Mouse (Mus musculus): ENCODE results near the gene Gns. TPM values are rescaled to one million over a fixed set of nuclear protein-coding genes. Genes with fewer than 3 reads are reported as not detected.
A peak's percentile ranks its signal among the peaks of the same experiment; 100 is the strongest.

The Gns gene
- total and polyA plus RNA-seq, 2 experiments from 2014 or later = 40.4 to 67.8 TPM

- peak overlapping the region; percentile 95 for H3K4me2 ChIP-seq (ENCODE audit: low read depth)
- no peaks in the 10 kb centered on the region for H3K27me3 ChIP-seq (ENCODE audit: insufficient read depth, low read length)
- H3K4me3 ChIP-seq (ENCODE audit: low read depth, low read length) = peak overlapping the region; percentile 94
- DNase-seq (no peak), ATAC-seq (no peak)
- peaks cover 11% of the 10 kb centered on the region; the same call in 1 of the 2 replicates for H3K4me1 ChIP-seq (ENCODE audit: insufficient read depth)
- H3K9me3 ChIP-seq (ENCODE audit: low read length) = no peaks in the 10 kb centered on the region
- 26% methylated on average over 15 of the region's 15 CpGs for WGBS
- H3K27ac ChIP-seq (ENCODE audit: low read depth, low read length) = no peak overlapping the region
- H3K9ac ChIP-seq = peak overlapping the region; percentile 86; the same call in 1 of the 2 replicates
- no peaks in the 10 kb centered on the region for H3K36me3 ChIP-seq (ENCODE audit: insufficient read depth)
- TF ChIP-seq CTCF (IDR thresholded peaks at IDR 0.05; ENCODE audit: low read depth) = no peak
Observed at GRCm38 (mm10) chr10:121364306-121364705, 584 bp upstream of the Gns start.

- Histone ChIP-seq H3K36me3 (ENCODE audit: insufficient read depth) (peaks cover 5% of the 10 kb centered on the region; the same call in 1 of the 2 replicates), H3K27ac (ENCODE audit: low read depth, low read length) (no peak overlapping the region), H3K4me3 (ENCODE audit: low read depth, low read length) (peak overlapping the region; percentile 94), H3K9me3 (ENCODE audit: low read length) (no peaks in the 10 kb centered on the region), H3K27me3 (ENCODE audit: insufficient read depth, low read length) (no peaks in the 10 kb centered on the region), H3K4me2 (ENCODE audit: low read depth) (peak overlapping the region; percentile 95), H3K9ac (peak overlapping the region; percentile 86), H3K4me1 (ENCODE audit: insufficient read depth) (peaks cover 11% of the 10 kb centered on the region; the same call in 1 of the 2 replicates)
- 13% methylated on average over 9 of the region's 9 CpGs for WGBS
- ATAC-seq (no peak), DNase-seq (no peak)
- TF ChIP-seq CTCF (IDR thresholded peaks at IDR 0.05; ENCODE audit: low read depth) = no peak
Observed at GRCm38 (mm10) chr10:121365781-121366272, 937 bp downstream of the Gns start.

- TF ChIP-seq CTCF (IDR thresholded peaks at IDR 0.05; ENCODE audit: low read depth) = no peak
- H3K27ac ChIP-seq (ENCODE audit: low read depth, low read length) = no peak overlapping the region
- WGBS = 88% methylated on average over 13 of the region's 13 CpGs
- ATAC-seq (no peak), DNase-seq (no peak)
- peaks cover 15% of the 10 kb centered on the region; the same call in 1 of the 2 replicates for H3K36me3 ChIP-seq (ENCODE audit: insufficient read depth)
- no peaks in the 10 kb centered on the region for H3K27me3 ChIP-seq (ENCODE audit: insufficient read depth, low read length)
- peaks cover 11% of the 10 kb centered on the region; the same call in 1 of the 2 replicates for H3K4me1 ChIP-seq (ENCODE audit: insufficient read depth)
- no peak overlapping the region for H3K4me2 ChIP-seq (ENCODE audit: low read depth)
- H3K9me3 ChIP-seq (ENCODE audit: low read length) = no peaks in the 10 kb centered on the region
- H3K9ac ChIP-seq = no peak overlapping the region
- H3K4me3 ChIP-seq (ENCODE audit: low read depth, low read length) = no peak overlapping the region
Observed at GRCm38 (mm10) chr10:121367271-121367670, 2.4 kb downstream of the Gns start.

GRCm38 (mm10) chr10:121367780-121368179 is 2.9 kb downstream of the Gns start:
- Histone ChIP-seq H3K4me3 (ENCODE audit: low read depth, low read length) (no peak overlapping the region), H3K36me3 (ENCODE audit: insufficient read depth) (peaks cover 15% of the 10 kb centered on the region; the same call in 1 of the 2 replicates), H3K4me1 (ENCODE audit: insufficient read depth) (peaks cover 11% of the 10 kb centered on the region; the same call in 1 of the 2 replicates), H3K9ac (no peak overlapping the region), H3K27me3 (ENCODE audit: insufficient read depth, low read length) (no peaks in the 10 kb centered on the region), H3K9me3 (ENCODE audit: low read length) (no peaks in the 10 kb centered on the region), H3K4me2 (ENCODE audit: low read depth) (no peak overlapping the region), H3K27ac (ENCODE audit: low read depth, low read length) (no peak overlapping the region)
- DNase-seq (no peak), ATAC-seq (no peak)
- 86% methylated on average over 9 of the region's 9 CpGs for WGBS
- no peak for TF ChIP-seq CTCF (IDR thresholded peaks at IDR 0.05; ENCODE audit: low read depth)

GRCm38 (mm10) chr10:121368783-121369465 is 4.0 kb downstream of the Gns start:
- Histone ChIP-seq H3K4me1 (ENCODE audit: insufficient read depth) (peaks cover 11% of the 10 kb centered on the region; the same call in 1 of the 2 replicates), H3K36me3 (ENCODE audit: insufficient read depth) (peaks cover 26% of the 10 kb centered on the region), H3K4me2 (ENCODE audit: low read depth) (no peak overlapping the region), H3K4me3 (ENCODE audit: low read depth, low read length) (no peak overlapping the region), H3K27me3 (ENCODE audit: insufficient read depth, low read length) (no peaks in the 10 kb centered on the region), H3K27ac (ENCODE audit: low read depth, low read length) (no peak overlapping the region), H3K9ac (no peak overlapping the region), H3K9me3 (ENCODE audit: low read length) (no peaks in the 10 kb centered on the region)
- ATAC-seq (no peak), DNase-seq (no peak)
- 90% methylated on average over 18 of the region's 18 CpGs for WGBS
- no peak for TF ChIP-seq CTCF (IDR thresholded peaks at IDR 0.05; ENCODE audit: low read depth)

- peak; percentile 34; the same call in 1 of the 2 replicates for TF ChIP-seq CTCF (IDR thresholded peaks at IDR 0.05; ENCODE audit: low read depth)
- Histone ChIP-seq H3K9me3 (ENCODE audit: low read length) (no peaks in the 10 kb centered on the region), H3K27me3 (ENCODE audit: insufficient read depth, low read length) (no peaks in the 10 kb centered on the region), H3K9ac (no peak overlapping the region), H3K27ac (ENCODE audit: low read depth, low read length) (no peak overlapping the region), H3K36me3 (ENCODE audit: insufficient read depth) (peaks cover 42% of the 10 kb centered on the region), H3K4me1 (ENCODE audit: insufficient read depth) (peaks cover 5% of the 10 kb centered on the region; the same call in 1 of the 2 replicates), H3K4me3 (ENCODE audit: low read depth, low read length) (no peak overlapping the region), H3K4me2 (ENCODE audit: low read depth) (no peak overlapping the region)
- DNase-seq = no peak
- no peak for ATAC-seq
- WGBS = 98% methylated on average over 6 of the region's 6 CpGs
Observed at GRCm38 (mm10) chr10:121370777-121371176, 5.9 kb downstream of the Gns start.

- no peak overlapping the region for H3K27ac ChIP-seq (ENCODE audit: low read depth, low read length)
- TF ChIP-seq CTCF (IDR thresholded peaks at IDR 0.05; ENCODE audit: low read depth) = no peak
- H3K4me3 ChIP-seq (ENCODE audit: low read depth, low read length) = no peak overlapping the region
- WGBS = 76% methylated on average over 12 of the region's 12 CpGs
- DNase-seq = no peak
- peaks cover 73% of the 10 kb centered on the region for H3K36me3 ChIP-seq (ENCODE audit: insufficient read depth)
- H3K9me3 ChIP-seq (ENCODE audit: low read length) = no peaks in the 10 kb centered on the region
- no peaks in the 10 kb centered on the region for H3K27me3 ChIP-seq (ENCODE audit: insufficient read depth, low read length)
- no peak overlapping the region for H3K9ac ChIP-seq
- ATAC-seq = no peak
- no peak overlapping the region for H3K4me2 ChIP-seq (ENCODE audit: low read depth)
- no peaks in the 10 kb centered on the region for H3K4me1 ChIP-seq (ENCODE audit: insufficient read depth)
Observed at GRCm38 (mm10) chr10:121374013-121374412, 9.1 kb downstream of the Gns start.

Data from forebrain, postnatal 0 days (tissue).